Mouse (Mus musculus) lung, postnatal 4 days (tissue): ENCODE data around the gene Slc39a2.
"Not testable (repeated sequence)": the region's sequence is repeated elsewhere in the genome, so short reads cannot be mapped to it uniquely, and the experiment has no call there.

Experiments
- DNase-seq, 2 experiments: peaks; one replicate each; pipeline ENCODE4 v3.0.0; 2021

Slc39a2 gene

GRCm38 (mm10) chr14:51902806-51903710 lies 10.4 kb downstream of the Slc39a2 start:
- DNase-seq = peak; percentile 68 to 82

GRCm38 (mm10) chr14:51903782-51904181 lies 11.1 kb downstream of the Slc39a2 start:
- DNase-seq = no peak

- DNase-seq = no peak
Measured at GRCm38 (mm10) chr14:51904706-51905105, 12.0 kb downstream of the Slc39a2 start.

- DNase-seq = no peak
Measured at GRCm38 (mm10) chr14:51906102-51906501, 13.4 kb downstream of the Slc39a2 start.

- no peak for DNase-seq
Measured at GRCm38 (mm10) chr14:51911301-51911700, 18.6 kb downstream of the Slc39a2 start.

- no peak for DNase-seq
Measured at GRCm38 (mm10) chr14:51912391-51913061, 19.8 kb downstream of the Slc39a2 start.

- peak; percentile 80 to 90 for DNase-seq
Measured at GRCm38 (mm10) chr14:51913062-51913959, 20.6 kb downstream of the Slc39a2 start.

- peak; percentile 71 to 91 for DNase-seq
Measured at GRCm38 (mm10) chr14:51913960-51914762, 21.5 kb downstream of the Slc39a2 start, which contains the start of gene Ndrg2. Ndrg2 (minus strand) TSS chr14:51914158.

- DNase-seq = no peak
Measured at GRCm38 (mm10) chr14:51915030-51915429, 22.3 kb downstream of the Slc39a2 start.

- no peak for DNase-seq
Measured at GRCm38 (mm10) chr14:51916539-51916938, 23.9 kb downstream of the Slc39a2 start.

GRCm38 (mm10) chr14:51918125-51918524 lies 25.4 kb downstream of the Slc39a2 start, which contains the start of gene Tppp2:
Tppp2 (plus strand) TSS chr14:51918425.
- no peak for DNase-seq

GRCm38 (mm10) chr14:51918966-51919365 lies 26.3 kb downstream of the Slc39a2 start:
- no peak for DNase-seq

GRCm38 (mm10) chr14:51921759-51922570 lies 29.3 kb downstream of the Slc39a2 start:
- peak; percentile 41 to 82 for DNase-seq

- no peak for DNase-seq
Measured at GRCm38 (mm10) chr14:51922571-51922865, 29.8 kb downstream of the Slc39a2 start, which contains the start of gene Rnase13. Rnase13 (minus strand) TSS chr14:51922773.

- DNase-seq = no peak
Measured at GRCm38 (mm10) chr14:51922910-51923309, 30.2 kb downstream of the Slc39a2 start.

- DNase-seq = no peak
Measured at GRCm38 (mm10) chr14:51923492-51923891, 30.8 kb downstream of the Slc39a2 start.

- not testable (repeated sequence) for DNase-seq
Measured at GRCm38 (mm10) chr14:51926930-51927329, 34.2 kb downstream of the Slc39a2 start.

- DNase-seq = peak; percentile 55 to 80
Measured at GRCm38 (mm10) chr14:51929309-51929943, 36.7 kb downstream of the Slc39a2 start.

- DNase-seq = no peak
Measured at GRCm38 (mm10) chr14:51929968-51930367, 37.3 kb downstream of the Slc39a2 start.

- peak; percentile 58 to 77 for DNase-seq
Measured at GRCm38 (mm10) chr14:51930824-51931223, 38.1 kb downstream of the Slc39a2 start.
